Mouse (Mus musculus) ES-E14 (cell line): ENCODE data around the gene Lrba. TPM values are rescaled to one million over a fixed set of nuclear protein-coding genes. Genes with fewer than 3 reads are reported as not detected.

Experiments
- DNase-seq: peaks from one replicate; pipeline ENCODE4 v3.0.0-alpha.2; 2013; ENCODE audit warnings: low read depth, low spot score
- H3K27ac ChIP-seq: 2 replicates; pipeline ENCODE4 v1.5.1; 2012; ENCODE audit warnings: low read depth, mild to moderate bottlenecking, low read length, moderate library complexity, mixed read lengths; ENCODE audit not compliant: poor library complexity, insufficient read depth, severe bottlenecking
- H3K36me3 ChIP-seq: 2 replicates; pipeline ENCODE4 v1.6.1; 2012; ENCODE audit warnings: mild to moderate bottlenecking, low read length, moderate library complexity, mixed read lengths; ENCODE audit not compliant: control insufficient read depth, poor library complexity, insufficient read depth, severe bottlenecking
- H3K4me1 ChIP-seq, 2 experiments: fragments of 150-350 bp in 1 of 2; sonication (generic) in 1 of 2; 2 replicates each; pipeline ENCODE4 v1.6.1; 2012; ENCODE audit warnings: low read length in 2 of 2, mild to moderate bottlenecking in 1 of 2, mixed read lengths in 1 of 2; ENCODE audit not compliant: control insufficient read depth in 2 of 2, insufficient read depth in 2 of 2, poor library complexity in 1 of 2
- H3K4me3 ChIP-seq, 2 experiments: fragments of 150-350 bp in 1 of 2; sonication (generic) in 1 of 2; 2 replicates each; pipeline ENCODE4 v1.5.1; 2012; ENCODE audit warnings: low read length in 2 of 2, low read depth in 1 of 2, mild to moderate bottlenecking in 1 of 2, mixed read lengths in 1 of 2; ENCODE audit not compliant: insufficient read depth in 1 of 2, poor library complexity in 1 of 2, severe bottlenecking in 1 of 2
- H3K9ac ChIP-seq: 2 replicates; pipeline ENCODE4 v1.6.1; 2012; ENCODE audit warnings: low read depth, mild to moderate bottlenecking, low read length, mixed read lengths; ENCODE audit not compliant: poor library complexity, insufficient read depth, severe bottlenecking
- H3K9me3 ChIP-seq: fragments of 150-350 bp; sonication (generic); 2 replicates; pipeline ENCODE4 v1.6.1; 2012; ENCODE audit warnings: low read depth, mild to moderate bottlenecking, low read length; ENCODE audit not compliant: control insufficient read depth, insufficient read depth
- CHD2 ChIP-seq: IDR thresholded peaks from 2 replicates; pipeline ENCODE4 v1.6.1; 2014; ENCODE audit warnings: mild to moderate bottlenecking, low read depth, low read length, inconsistent platforms
- HCFC1 ChIP-seq: IDR thresholded peaks from 2 replicates; pipeline ENCODE4 v1.6.1; 2012; ENCODE audit warnings: low read length, inconsistent platforms, borderline replicate concordance; ENCODE audit not compliant: insufficient read depth
- MAFK ChIP-seq: IDR thresholded peaks from 2 replicates; pipeline ENCODE4 v1.6.1; 2014; ENCODE audit warnings: mild to moderate bottlenecking, low read depth, low read length, inconsistent platforms; ENCODE audit not compliant: insufficient read depth
- ZC3H11A ChIP-seq: IDR thresholded peaks from 2 replicates; pipeline ENCODE4 v1.6.1; 2012; ENCODE audit warnings: low read depth, mild to moderate bottlenecking, inconsistent platforms, low read length, borderline replicate concordance
- ZNF384 ChIP-seq: IDR thresholded peaks from 2 replicates; pipeline ENCODE4 v1.6.1; 2012; ENCODE audit warnings: low read depth, low read length, inconsistent platforms
- in situ Hi-C, 2 experiments: fragments of 600-800 bp; cut with MboI; formaldehyde crosslinking; loops; one replicate each; pipeline ENCODE4 v1.15.1; 2025; ENCODE audit warnings: low sequenced_read_pairs in 2 of 2, inconsistent platforms in 1 of 2; ENCODE audit not compliant: unreplicated experiment in 2 of 2
- total RNA-seq: library from RNA; depleted of rRNA; stranded (reverse); fragments of 300-350 nt; gene quantifications from 2 replicates; pipeline ENCODE4 v1.2.3, GENCODE M21; 2012

Lrba gene
- total RNA-seq, 1 experiment: 14.7 TPM

GRCm38 (mm10) chr3:86812689-86813088 lies 588.2 kb downstream of the Lrba start:
- TF ChIP-seq ZC3H11A (peak; percentile 59; the same call in 1 of the 2 replicates), MAFK (no peak)
- peaks cover 0 to 3% of the 10 kb centered on the region in 2 experiments; a peak in 1 of 4 replicates for H3K4me1 ChIP-seq
- peak; percentile 69 for DNase-seq
- no peak overlapping the region for H3K4me3 ChIP-seq
- in situ Hi-C loops: no loop called here
- H3K27ac ChIP-seq: no peak overlapping the region
- H3K36me3 ChIP-seq: peaks cover 4% of the 10 kb centered on the region; the same call in 1 of the 2 replicates
- H3K9me3 ChIP-seq: no peaks in the 10 kb centered on the region
- H3K9ac ChIP-seq: no peak overlapping the region

- TF ChIP-seq HCFC1: no peak
- TF ChIP-seq CHD2: no peak
- no peak for TF ChIP-seq MAFK
- no peak for TF ChIP-seq ZNF384
- TF ChIP-seq ZC3H11A: no peak
- H3K4me1 ChIP-seq: no peaks in the 10 kb centered on the region
- no peaks in the 10 kb centered on the region; the same call in 1 of the 2 replicates for H3K36me3 ChIP-seq
- no peak overlapping the region for H3K4me3 ChIP-seq
- no peak overlapping the region for H3K27ac ChIP-seq
- DNase-seq: no peak
- H3K9ac ChIP-seq: no peak overlapping the region
- in situ Hi-C loops: no loop called here
- H3K9me3 ChIP-seq: no peaks in the 10 kb centered on the region
Observed at GRCm38 (mm10) chr3:86818001-86818585, 593.6 kb downstream of the Lrba start.

GRCm38 (mm10) chr3:86819372-86819771 lies 594.9 kb downstream of the Lrba start:
- DNase-seq: no peak
- no peak overlapping the region for H3K9ac ChIP-seq
- no peaks in the 10 kb centered on the region for H3K4me1 ChIP-seq
- TF ChIP-seq MAFK (no peak), CHD2 (no peak), ZNF384 (no peak), ZC3H11A (no peak), HCFC1 (no peak)
- in situ Hi-C loops: no loop called here
- H3K27ac ChIP-seq: no peak overlapping the region
- H3K4me3 ChIP-seq: no peak overlapping the region
- no peaks in the 10 kb centered on the region; the same call in 1 of the 2 replicates for H3K36me3 ChIP-seq
- no peaks in the 10 kb centered on the region for H3K9me3 ChIP-seq

GRCm38 (mm10) chr3:86820344-86820743 lies 595.9 kb downstream of the Lrba start:
- DNase-seq: no peak
- Histone ChIP-seq H3K4me3 (no peak overlapping the region), H3K9ac (no peak overlapping the region), H3K36me3 (no peaks in the 10 kb centered on the region; the same call in 1 of the 2 replicates), H3K27ac (no peak overlapping the region), H3K9me3 (no peaks in the 10 kb centered on the region), H3K4me1 (no peaks in the 10 kb centered on the region)
- in situ Hi-C loops: no loop called here
- TF ChIP-seq HCFC1 (no peak), MAFK (no peak), ZC3H11A (no peak), CHD2 (no peak), ZNF384 (no peak)

GRCm38 (mm10) chr3:86821383-86821782 lies 596.9 kb downstream of the Lrba start:
- in situ Hi-C loops: no loop called here
- no peak overlapping the region for H3K27ac ChIP-seq
- H3K4me1 ChIP-seq: no peaks in the 10 kb centered on the region
- no peaks in the 10 kb centered on the region; the same call in 1 of the 2 replicates for H3K36me3 ChIP-seq
- no peak for DNase-seq
- no peak overlapping the region for H3K4me3 ChIP-seq
- H3K9me3 ChIP-seq: no peaks in the 10 kb centered on the region
- H3K9ac ChIP-seq: no peak overlapping the region
- no peak for TF ChIP-seq ZC3H11A
- TF ChIP-seq MAFK: no peak
- no peak for TF ChIP-seq ZNF384
- TF ChIP-seq CHD2: no peak
- no peak for TF ChIP-seq HCFC1
